Mouse (Mus musculus) mouse embryonic stem cell (cell line): ENCODE results near the gene Rnf144a.

Source experiments
- in situ Hi-C, 2 experiments: fragments of 300-500 bp; cut with MboI; formaldehyde crosslinking; loops; 1 replicate in 1 of 2; 3 replicates in 1 of 2; pipeline ENCODE4 v1.14.3; 2019 to 2020; ENCODE audit warnings: low sequenced_read_pairs in 2 of 2, low pct_unique_long_range_greater_than_20kb in 1 of 2, mixed read lengths in 1 of 2; ENCODE audit not compliant: unreplicated experiment in 1 of 2

The Rnf144a gene

GRCm38 (mm10) chr12:26280719-26281480, 134.2 kb downstream of the Rnf144a start:
- in situ Hi-C loops: loop anchor here in 1 of 2 experiments (25.0 kb wide), 1 partner anchor 1194 kb away; the partner anchor contains the start of gene Id2

- in situ Hi-C loops: loop anchor here in 1 of 2 experiments (25.0 kb wide), 1 partner anchor 1190 kb away; the partner anchor contains the start of gene Id2
These were observed 137.9 kb downstream of the Rnf144a start for GRCm38 (mm10) chr12:26277002-26277669.

- in situ Hi-C loops: loop anchor here in 1 of 2 experiments (25.0 kb wide), 1 partner anchor 1189 kb away; the partner anchor contains the start of gene Id2
These were observed 138.5 kb downstream of the Rnf144a start for GRCm38 (mm10) chr12:26276556-26276955.
